Comparison of ENCODE assay signal across 26 mouse cellular contexts in genomic region chr1:65308476-65308875, GRCm38 (mm10). TPM values are rescaled to one million over a fixed set of nuclear protein-coding genes. Genes with fewer than 3 reads are reported as not detected.
"Had no signal": no experiment of that assay in that cellular context is flagged by ENCODE, and none has a peak within 500 bp of the region (broad histone marks: within the 10 kb centered on the region; RNA-seq: fewer than 3 reads in every experiment).

No protein-coding gene starts in this region.

- H3K4me3 ChIP-seq: lung, embryonic 15.5 days; megakaryocyte, embryonic 14.5 days; midbrain, embryonic 10.5 days; midbrain, embryonic 12.5 days; myocyte; neural tube, embryonic 13.5 days; neural tube, embryonic 15.5 days; stomach, embryonic 15.5 days had no signal

- ATAC-seq: lung, postnatal 0 days; midbrain, embryonic 16.5 days had no signal

- H3K4me2 ChIP-seq: lung, embryonic 15.5 days; midbrain, embryonic 12.5 days; neural tube, embryonic 13.5 days; neural tube, embryonic 15.5 days; stomach, embryonic 15.5 days had no signal

- H3K27ac ChIP-seq: lung, embryonic 15.5 days; macrophage; midbrain, embryonic 10.5 days; midbrain, embryonic 12.5 days; neural tube, embryonic 13.5 days; neural tube, embryonic 15.5 days; stomach, embryonic 15.5 days; stomach, postnatal 0 days had no signal

- DNase-seq: lung, adult 2 months; lung, postnatal 14 days; lung, postnatal 36 days; midbrain, embryonic 14.5 days; retina, postnatal 1 day; right cerebral cortex, adult 18-20 months; right cerebral cortex, postnatal 25 days; right cerebral cortex, postnatal 4 days; thymus, adult 2 months; thymus, postnatal 25 days; thymus, postnatal 4 days had no signal

- H3K9me3 ChIP-seq: lung, embryonic 15.5 days; megakaryocyte, embryonic 14.5 days; midbrain, embryonic 10.5 days; midbrain, embryonic 12.5 days; neural tube, embryonic 13.5 days; neural tube, embryonic 15.5 days; stomach, embryonic 15.5 days had no signal

- H3K36me3 ChIP-seq: lung, embryonic 15.5 days; midbrain, embryonic 10.5 days; midbrain, embryonic 12.5 days; neural tube, embryonic 13.5 days; neural tube, embryonic 15.5 days; stomach, embryonic 15.5 days had no signal

- H3K9ac ChIP-seq: lung, embryonic 15.5 days; midbrain, embryonic 12.5 days; neural tube, embryonic 13.5 days; neural tube, embryonic 15.5 days; stomach, embryonic 15.5 days had no signal

RNA-seq across cellular contexts. Expression of gene Pth2r, which starts 26.6 kb away (rescaled TPM):
- total RNA-seq: megakaryocyte progenitor cell, adult 5-6 weeks had no signal
- polyA plus RNA-seq: lung, adult 2 months; lung, embryonic 15.5 days; lung, postnatal 0 days; small intestine, adult 2 months; spleen, adult 2 months; stomach, embryonic 15.5 days; stomach, postnatal 0 days had no signal
